Mouse (Mus musculus): ENCODE data around the gene Cd19.

GRCm38 (mm10) chr7:126446217-126446616 is 31.5 kb upstream of the Cd19 start:
- no peak for TF ChIP-seq CTCF (conservative IDR thresholded peaks at IDR 0.05; ENCODE audit: low read length)
- no peak for TF ChIP-seq POU5F1 (IDR thresholded peaks at IDR 0.05; ENCODE audit: borderline replicate concordance, low read length)
- no peak for TF ChIP-seq NANOG (IDR thresholded peaks at IDR 0.05; ENCODE audit: borderline replicate concordance, low read length)

Data from E14TG2a.4 (cell line).